Comparison of ENCODE assay signal across 8 mouse cellular contexts in the genomic region with DNA sequence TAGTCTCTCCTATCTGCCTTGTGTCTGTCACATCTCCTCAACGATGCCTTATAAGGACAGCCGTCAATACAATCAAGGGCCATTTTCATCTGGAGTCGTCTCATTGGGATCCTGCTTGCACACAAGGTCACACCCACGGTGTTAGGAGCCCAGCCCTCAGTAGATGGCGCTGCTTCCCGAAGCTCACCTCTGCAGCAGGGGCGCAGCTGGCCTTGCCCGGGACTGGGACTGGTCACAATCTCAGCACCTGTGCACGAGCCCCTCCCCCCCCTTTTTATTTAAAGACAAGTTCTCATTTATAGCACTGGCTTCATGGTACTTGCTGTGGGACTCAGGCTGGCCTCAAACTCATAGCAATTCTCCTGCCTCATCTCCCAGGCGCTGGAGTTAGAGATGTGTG. TPM values are rescaled to one million over a fixed set of nuclear protein-coding genes. Genes with fewer than 3 reads are reported as not detected.
DNase-seq lines count a peak whose midpoint lies in the region; ATAC-seq and TF ChIP-seq lines count a peak whose summit lies in the region.

No protein-coding gene starts in this region.

- DNase-seq in layer of hippocampus, postnatal 10 days (ENCODE audit: low spot score in 2 of 2) = peak; percentile 63 to 70
- no peak for DNase-seq in layer of hippocampus, adult 9-10 months (ENCODE audit: low spot score)
- DNase-seq in Muller cell, postnatal 12 days (ENCODE audit: inconsistent ontology term) = peak; percentile 35
- peak; percentile 87 for DNase-seq in embryo, embryonic 10 days (ENCODE audit: low spot score)
- DNase-seq in heart, postnatal 4 days = peak; percentile 88
- peak; percentile 73 to 75 for DNase-seq in lung, adult 18-20 months

- H3K36me3 ChIP-seq in small intestine, adult 2 months (ENCODE audit: control insufficient read depth, insufficient read depth, low read length) = no peaks in the 10 kb centered on the region

- no peak overlapping the region for H3K4me3 ChIP-seq in small intestine, adult 2 months (ENCODE audit: low read depth, low read length)

- TF ChIP-seq CTCF in small intestine, adult 2 months (IDR thresholded peaks at IDR 0.05; ENCODE audit: extremely low read depth, insufficient read length, insufficient replicate concordance, low read depth, low read length) = peak; percentile 93

- ATAC-seq in erythroblast, adult 5-6 weeks (replicated peaks; ENCODE audit: low FRiP score, poor library complexity, severe bottlenecking) = no peak

- H3K27me3 ChIP-seq in small intestine, adult 2 months (ENCODE audit: control insufficient read depth, insufficient read depth, low read length) = no peaks in the 10 kb centered on the region

- 7% methylated on average over 10 of the region's 10 CpGs for WGBS in small intestine, adult 2 months

- TF ChIP-seq POLR2A in small intestine, adult 2 months (IDR thresholded peaks at IDR 0.05; ENCODE audit: low read depth, low read length) = no peak

- H3K4me1 ChIP-seq in small intestine, adult 2 months (ENCODE audit: control insufficient read depth, insufficient read depth, insufficient read length, low read length) = peaks cover 42% of the 10 kb centered on the region

- H3K27ac ChIP-seq in small intestine, adult 2 months (ENCODE audit: insufficient read depth, low read depth, low read length) = peak overlapping the region; percentile 95

RNA-seq across cellular contexts. Expression of gene Emc8, which starts 15.2 kb away (rescaled TPM):
- total RNA-seq in layer of hippocampus, postnatal 10 days (2021) = 10 to 100 TPM; 70.7 to 82.3 TPM
- 10 to 100 TPM; 78.7 to 82.4 TPM for total RNA-seq in heart, postnatal 4 days (2021)
- 65.0 and 109 TPM in 2 replicates for polyA plus RNA-seq in small intestine, adult 2 months (2012; rRNA removed)
- total RNA-seq in erythroblast, adult 5-6 weeks (2015; ENCODE audit: low replicate concordance) = 10.9 and 16.7 TPM in 2 replicates
- total RNA-seq in erythroblast, adult 5-6 weeks (2017; ENCODE audit: low replicate concordance) = 1.8 and 33.7 TPM in 2 replicates

RNA-seq across cellular contexts. Expression of gene Cox4i1, which starts 15.6 kb away (rescaled TPM):
- 100 to 1,000 TPM; 930 to 997 TPM for total RNA-seq in layer of hippocampus, postnatal 10 days (2021)
- total RNA-seq in heart, postnatal 4 days (2021) = 1,000 to 10,000 TPM; 2,981 to 3,274 TPM
- 631 and 1,064 TPM in 2 replicates for polyA plus RNA-seq in small intestine, adult 2 months (2012; rRNA removed)
- total RNA-seq in erythroblast, adult 5-6 weeks (2015; ENCODE audit: low replicate concordance) = 237 and 289 TPM in 2 replicates
- 101 and 131 TPM in 2 replicates for total RNA-seq in erythroblast, adult 5-6 weeks (2017; ENCODE audit: low replicate concordance)

RNA-seq across cellular contexts. Expression of gene Gm27021, which starts 15.7 kb away (rescaled TPM):
- total RNA-seq in layer of hippocampus, postnatal 10 days (2021) = under 1 TPM in 1 of 2 experiments, not detected in 1; 0.51 TPM
- not detected for total RNA-seq in heart, postnatal 4 days (2021)
- polyA plus RNA-seq in small intestine, adult 2 months (2012; rRNA removed) = 11.4 TPM in 1 of 2 replicates, not detected in the other
- total RNA-seq in erythroblast, adult 5-6 weeks (2015; ENCODE audit: low replicate concordance) = not detected in 2 replicates
- total RNA-seq in erythroblast, adult 5-6 weeks (2017; ENCODE audit: low replicate concordance) = not detected in 2 replicates

RNA-seq across cellular contexts. Expression of gene 1190005I06Rik, which starts 36.2 kb away (rescaled TPM):
- total RNA-seq in layer of hippocampus, postnatal 10 days (2021) = 10 to 100 TPM in 1 of 2 experiments, 1 to 10 TPM in 1; 9.0 to 13.1 TPM
- 1 to 10 TPM; 7.5 to 9.3 TPM for total RNA-seq in heart, postnatal 4 days (2021)
- 1.6 and 3.6 TPM in 2 replicates for polyA plus RNA-seq in small intestine, adult 2 months (2012; rRNA removed)
- 2.3 TPM in 1 of 2 replicates, not detected in the other for total RNA-seq in erythroblast, adult 5-6 weeks (2015; ENCODE audit: low replicate concordance)
- 5.0 TPM in 1 of 2 replicates, not detected in the other for total RNA-seq in erythroblast, adult 5-6 weeks (2017; ENCODE audit: low replicate concordance)

RNA-seq across cellular contexts. Expression of gene Irf8, which starts 52.6 kb away (rescaled TPM):
- total RNA-seq in layer of hippocampus, postnatal 10 days (2021) = 1 to 10 TPM; 4.2 to 4.8 TPM
- 1 to 10 TPM; 8.4 to 9.7 TPM for total RNA-seq in heart, postnatal 4 days (2021)
- 48.7 and 124 TPM in 2 replicates for polyA plus RNA-seq in small intestine, adult 2 months (2012; rRNA removed)
- 14.6 and 17.5 TPM in 2 replicates for total RNA-seq in erythroblast, adult 5-6 weeks (2015; ENCODE audit: low replicate concordance)
- 21.6 and 24.6 TPM in 2 replicates for total RNA-seq in erythroblast, adult 5-6 weeks (2017; ENCODE audit: low replicate concordance)
